Mouse (Mus musculus): Measurements from ENCODE around the gene Rab3c.

Gene Rab3c

DNA sequence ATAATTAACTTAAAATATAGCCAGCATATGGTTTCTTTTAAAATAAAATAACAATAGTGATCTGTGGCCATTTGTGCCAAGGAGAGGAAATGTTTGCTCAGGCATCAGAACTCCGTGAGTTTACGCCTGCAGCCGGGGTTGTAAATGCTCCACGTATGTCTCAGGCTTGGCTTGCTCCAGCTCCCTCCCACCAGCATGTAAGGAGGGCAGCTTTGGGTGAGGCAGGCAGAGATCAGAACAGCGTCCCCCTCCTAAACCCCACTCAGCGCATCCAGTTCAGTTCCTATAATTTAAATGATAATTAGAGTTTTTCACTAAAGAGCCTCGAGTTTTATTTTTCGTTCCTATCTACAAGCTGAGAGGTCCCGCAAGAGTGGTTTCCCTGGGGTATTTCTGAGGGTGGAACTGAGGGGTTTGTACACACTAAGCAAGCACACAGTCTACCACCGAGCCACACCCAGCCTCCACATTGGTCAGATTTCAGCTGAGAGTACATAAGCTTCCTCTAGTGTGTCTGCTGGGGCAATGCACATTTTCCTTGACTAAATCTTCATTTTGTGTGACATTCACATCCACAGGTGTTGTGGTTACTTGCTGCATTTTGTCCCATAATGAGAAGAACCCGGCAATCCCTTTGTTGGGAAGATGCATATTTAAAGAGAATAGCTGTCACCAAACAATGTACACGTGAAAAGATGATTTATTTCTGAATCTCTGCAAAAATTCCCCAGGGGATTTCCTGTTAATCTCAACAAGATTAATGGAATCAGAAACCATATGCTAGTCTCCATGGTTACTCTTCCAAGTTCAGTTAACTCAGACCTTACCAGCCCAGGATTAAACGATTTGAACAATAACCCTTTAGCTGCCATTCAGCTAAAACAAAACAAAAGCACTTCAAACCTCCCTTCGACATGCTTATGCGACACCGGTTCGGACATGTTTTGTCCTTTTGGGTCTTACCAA, 186.8 kb downstream of the Rab3c start:
- 46% methylated on average over 17 of the region's 17 CpGs for WGBS

DNA sequence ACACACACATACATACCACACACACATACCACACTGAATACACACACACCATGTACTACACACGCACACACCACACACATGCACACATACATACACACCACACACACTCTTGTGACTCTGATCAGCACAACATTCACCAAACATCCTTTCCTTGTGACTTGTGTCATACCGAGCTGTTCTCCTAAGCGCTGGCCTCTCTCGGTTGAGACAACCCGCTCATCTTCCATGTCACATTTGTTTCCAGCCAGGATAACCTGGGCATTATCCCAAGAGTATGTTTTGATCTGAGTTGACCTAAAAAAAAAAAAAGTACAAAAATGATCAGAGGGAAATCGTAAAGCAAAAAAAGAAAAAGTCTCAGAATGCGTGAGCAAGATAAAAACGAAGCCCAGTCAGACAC, 196.8 kb downstream of the Rab3c start:
- 91% methylated on average over 8 of the region's 8 CpGs for WGBS

DNA sequence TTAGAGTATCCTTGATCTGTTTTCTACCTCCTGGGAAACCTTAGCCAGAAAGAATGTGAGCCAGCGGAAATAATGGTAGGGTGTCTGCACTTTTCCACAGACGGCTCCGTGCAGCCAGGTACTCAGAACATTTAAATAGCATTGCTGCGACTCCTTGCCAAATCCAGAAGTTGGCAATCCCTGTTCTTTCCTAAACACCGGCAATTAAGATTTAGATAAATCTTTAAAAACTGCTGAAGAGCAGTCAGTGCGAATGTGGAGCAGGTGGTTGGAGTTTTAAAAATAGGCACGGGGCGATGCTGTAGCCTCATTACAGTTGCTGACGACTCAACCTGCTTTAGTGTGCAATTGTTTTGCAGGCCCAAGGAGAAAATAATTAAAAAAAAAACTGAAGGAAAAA, 205.2 kb downstream of the Rab3c start:
- 50% methylated on average over 9 of the region's 9 CpGs for WGBS

DNA sequence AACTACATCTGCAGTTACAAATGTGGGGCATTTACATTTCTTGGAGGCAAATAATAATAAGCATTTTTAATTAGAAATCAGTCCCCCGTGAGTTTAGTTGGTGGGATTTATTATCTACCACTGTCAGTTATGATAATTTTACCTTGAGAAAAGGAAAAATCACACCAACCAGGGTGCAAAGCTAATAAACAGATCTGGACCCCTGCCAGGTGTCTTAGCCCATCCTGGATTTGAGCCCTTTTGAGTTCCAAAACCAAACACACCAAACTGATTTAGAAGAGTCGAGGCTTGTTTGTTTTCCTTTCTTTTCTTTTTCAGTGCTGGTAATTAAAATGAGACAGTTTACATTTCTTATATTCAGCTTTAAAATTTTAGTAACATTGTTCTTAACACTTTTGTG, 206.6 kb downstream of the Rab3c start:
- WGBS, result 66% methylated on average over 2 of the region's 2 CpGs

DNA sequence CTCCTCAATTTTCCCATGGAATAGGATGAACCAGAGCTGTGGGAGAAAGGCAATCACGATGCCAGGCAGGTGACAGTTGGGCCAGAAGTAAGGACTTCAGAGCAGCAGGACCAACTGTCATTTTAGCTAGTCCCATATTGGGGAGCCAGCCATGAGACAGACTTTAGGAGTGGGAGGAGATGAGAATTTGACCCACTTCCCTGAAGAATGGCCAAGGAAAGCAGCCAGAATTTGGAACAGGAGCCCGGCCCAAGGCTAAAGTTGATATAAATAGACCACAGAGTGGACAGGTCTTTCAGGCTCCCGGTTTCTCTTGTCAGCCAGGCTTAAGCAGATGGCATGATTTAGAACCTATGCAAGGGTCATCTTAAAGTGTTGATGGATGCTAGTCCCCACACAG, 213.6 kb downstream of the Rab3c start:
- 40% methylated on average over 3 of the region's 3 CpGs for WGBS

DNA sequence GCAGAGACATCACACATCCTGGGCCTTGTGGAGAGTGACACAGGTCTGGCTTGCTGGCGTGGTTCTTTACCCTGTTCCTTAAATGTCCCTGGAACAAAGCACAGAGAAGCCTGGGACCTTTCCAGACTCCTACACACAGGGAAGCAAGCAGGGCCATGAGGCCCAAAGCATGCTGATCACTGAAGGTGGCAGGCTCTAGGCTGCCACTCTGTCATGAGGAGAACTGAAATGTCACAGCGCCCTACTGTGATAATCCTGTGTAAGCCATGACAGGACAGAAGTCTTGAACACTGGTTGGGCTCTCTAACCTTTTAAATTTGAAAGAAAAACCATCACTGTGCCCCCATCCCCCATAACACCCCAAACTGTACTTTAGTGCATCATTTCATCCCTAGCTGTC, 214.1 kb downstream of the Rab3c start:
- 76% methylated on average over 2 of the region's 2 CpGs for WGBS

DNA sequence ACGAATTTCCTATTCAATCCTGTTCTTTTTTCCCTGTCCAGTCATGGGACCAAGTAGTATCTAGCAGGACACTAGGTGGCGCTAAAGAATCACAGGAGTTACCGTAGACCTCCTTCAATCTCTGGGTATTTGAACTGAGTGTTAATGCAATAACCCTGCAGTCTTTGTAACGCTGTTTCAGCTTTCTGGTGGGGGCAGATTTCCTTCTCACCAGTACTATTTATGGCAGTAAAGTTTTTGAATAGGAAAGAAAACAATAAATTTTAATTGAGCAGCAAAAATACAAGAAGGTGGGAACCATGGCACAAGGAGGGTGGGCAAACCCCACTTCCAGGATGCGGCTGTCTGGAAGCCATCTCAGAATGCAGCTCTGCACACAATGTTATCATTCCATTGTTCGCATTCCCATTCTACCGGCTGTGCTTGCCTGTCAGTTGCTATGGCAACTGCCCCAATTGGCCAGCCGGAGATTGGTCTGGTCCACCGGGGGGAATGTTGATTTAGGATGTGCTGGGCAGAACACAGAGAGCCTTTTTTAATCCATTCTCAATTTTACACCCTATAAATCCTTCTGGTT, 217.9 kb downstream of the Rab3c start:
- 6% methylated on average over 9 of the region's 9 CpGs for WGBS

DNA sequence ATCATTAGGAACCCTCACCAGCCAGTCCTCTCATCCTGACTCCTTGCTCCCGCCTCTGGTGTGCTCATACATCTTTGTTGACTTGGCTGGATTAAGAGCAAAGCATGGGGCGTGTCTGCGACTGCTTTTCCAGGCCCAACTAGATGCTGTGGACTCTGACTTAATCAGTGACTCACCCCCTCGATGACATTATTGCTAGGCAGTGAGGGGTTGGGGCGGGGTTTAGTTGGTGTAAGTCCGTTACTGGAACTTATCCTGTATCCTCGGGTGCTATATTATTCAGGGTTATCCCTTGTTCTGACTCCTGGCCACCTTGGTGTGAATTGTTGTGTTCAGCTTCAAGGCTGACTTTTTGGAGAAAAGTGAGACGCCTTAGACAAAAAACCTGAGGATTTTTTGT, 218.5 kb downstream of the Rab3c start:
- 60% methylated on average over 8 of the region's 8 CpGs for WGBS

DNA sequence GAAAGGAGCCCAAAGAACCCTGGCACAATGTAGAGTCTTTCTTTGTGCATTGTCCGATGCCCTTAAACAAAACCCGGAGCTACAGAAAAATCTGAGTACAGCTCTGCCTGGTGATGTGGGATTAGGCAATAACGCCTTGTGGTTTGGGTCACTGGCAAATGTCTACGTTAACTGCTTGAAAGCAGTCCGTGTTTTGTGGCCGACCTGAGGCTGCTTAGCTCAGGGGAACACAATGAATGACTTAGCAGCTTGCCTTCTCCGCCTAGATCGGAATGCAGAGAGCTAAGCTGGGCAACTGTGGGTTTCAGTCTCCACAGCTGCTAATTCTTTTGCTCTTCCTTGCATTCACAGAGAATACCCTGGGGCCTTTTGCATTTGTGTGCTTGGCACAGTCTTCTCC, 226.3 kb downstream of the Rab3c start:
- 66% methylated on average over 8 of the region's 8 CpGs for WGBS

DNA sequence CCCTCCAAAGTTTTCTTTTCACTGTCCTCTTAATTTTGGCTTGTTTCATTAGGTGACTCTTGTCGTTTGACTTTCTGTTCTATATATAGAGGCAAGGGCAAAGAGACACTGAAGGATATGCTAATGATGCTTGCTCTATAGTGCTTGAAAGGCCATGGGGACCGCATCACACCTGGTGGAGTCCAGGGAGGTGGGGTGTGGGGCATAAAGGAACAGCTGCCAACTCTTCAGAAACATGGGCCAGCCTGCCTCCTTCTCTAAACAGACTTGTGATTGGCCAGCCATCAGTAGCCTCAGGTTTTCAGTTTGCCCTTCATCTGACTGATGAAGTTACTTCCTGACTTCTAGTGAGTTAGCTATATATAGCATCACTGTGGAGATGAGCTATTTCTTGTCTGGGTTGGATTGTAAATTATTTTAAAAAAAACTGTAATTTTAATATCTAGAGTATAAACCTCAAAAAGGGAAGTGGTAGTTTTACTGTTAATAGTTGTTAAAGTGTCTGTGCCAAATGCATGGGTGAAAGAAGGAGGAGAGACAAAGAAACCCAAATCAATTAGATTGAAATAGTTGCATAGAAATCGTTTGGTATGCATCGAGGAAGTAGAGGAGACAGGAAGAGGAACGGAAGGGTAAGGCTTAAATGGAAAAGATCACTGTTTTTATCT, 231.9 kb downstream of the Rab3c start:
- WGBS, result 53% methylated on average over 5 of the region's 5 CpGs

DNA sequence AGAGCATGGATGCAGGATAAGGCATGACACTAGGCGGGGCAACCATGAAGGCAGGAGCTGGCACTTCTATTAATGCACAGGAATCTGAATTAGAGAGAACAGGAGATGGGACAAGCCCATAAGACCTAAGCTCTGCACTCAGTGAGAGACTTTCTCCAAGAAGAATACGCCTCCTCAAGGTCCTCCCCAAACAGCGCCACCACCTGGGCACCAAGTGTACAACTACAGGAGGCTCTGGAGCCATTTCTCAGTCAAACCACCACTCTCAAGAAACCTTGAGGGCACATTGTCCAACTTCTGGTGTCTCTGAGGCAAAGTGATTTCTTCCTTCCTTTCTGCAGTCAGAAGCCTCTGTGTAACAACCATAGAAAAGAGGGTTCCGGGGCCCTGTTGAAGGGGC, 236.4 kb downstream of the Rab3c start:
- WGBS, result 76% methylated on average over 4 of the region's 4 CpGs

DNA sequence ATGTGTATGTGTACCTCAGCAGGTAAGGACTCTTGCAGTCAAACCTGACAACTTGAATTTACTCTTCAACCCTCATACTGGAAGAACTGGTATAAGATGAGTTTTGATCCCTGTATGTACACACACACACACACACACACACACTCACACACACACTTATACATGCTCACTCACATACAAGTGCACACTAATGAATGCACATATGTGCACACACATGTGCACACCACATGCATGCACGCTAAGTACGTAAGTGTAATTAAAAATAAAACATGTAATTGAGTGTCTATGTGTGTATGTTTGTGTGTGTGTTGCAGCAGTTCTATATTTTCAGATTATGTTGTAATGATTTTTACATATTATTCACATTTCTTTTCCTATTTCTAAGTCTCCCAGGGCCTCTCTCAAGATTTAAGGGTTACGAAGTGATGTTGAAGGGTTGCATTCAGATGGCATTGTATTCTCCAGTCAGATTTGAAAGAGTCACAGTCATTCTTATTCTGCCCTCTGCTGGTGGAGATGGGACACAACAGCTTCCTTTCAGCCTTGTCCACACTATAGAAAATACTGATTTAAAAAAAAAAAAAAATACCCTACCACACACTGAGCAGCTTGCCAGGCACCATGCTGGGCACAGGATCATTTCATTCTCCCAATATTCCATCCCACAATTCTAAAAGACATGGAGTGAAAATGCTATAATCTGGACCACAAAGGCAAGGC, 240.9 kb downstream of the Rab3c start:
- WGBS, result 75% methylated on average over 3 of the region's 3 CpGs

DNA sequence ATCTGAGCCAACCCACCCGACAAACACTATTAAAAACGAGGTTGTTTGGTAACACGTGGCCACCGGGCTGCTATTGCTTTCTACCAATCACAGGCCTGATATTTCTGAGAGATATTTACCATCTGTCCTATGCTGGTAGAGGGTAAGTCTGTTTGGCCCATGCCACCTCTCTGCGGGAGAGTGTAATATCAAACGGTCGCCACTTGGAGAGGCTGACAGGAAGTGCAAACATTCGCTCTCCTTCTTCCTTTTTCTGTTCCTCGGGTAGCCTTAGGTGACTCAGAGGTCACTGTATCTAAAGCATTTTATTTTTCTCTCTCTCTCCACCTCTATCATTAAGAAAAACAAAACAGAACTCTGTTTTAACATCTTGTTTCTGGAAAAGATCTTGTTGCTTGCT, 241.6 kb downstream of the Rab3c start:
- 72% methylated on average over 9 of the region's 9 CpGs for WGBS

DNA sequence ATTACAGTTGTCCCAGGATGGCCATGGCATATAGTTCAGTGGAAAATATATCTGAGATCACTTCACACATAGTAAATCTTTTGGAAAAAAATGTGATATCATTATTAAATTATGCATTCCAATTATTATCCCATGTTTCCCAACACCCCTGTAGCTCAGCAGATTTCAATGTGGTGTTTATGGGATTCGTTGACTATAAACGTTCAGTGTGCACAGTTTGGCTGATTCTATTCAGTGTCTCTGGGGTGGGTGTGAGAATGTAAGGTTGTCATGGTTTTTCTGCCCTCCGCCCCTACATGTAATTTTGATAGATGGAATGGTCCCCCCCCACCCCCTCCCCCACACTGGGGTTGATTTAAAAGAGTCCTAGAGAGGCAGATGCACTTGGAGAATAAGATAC, 242.3 kb downstream of the Rab3c start:
- WGBS, result 86% methylated on average over 3 of the region's 3 CpGs

DNA sequence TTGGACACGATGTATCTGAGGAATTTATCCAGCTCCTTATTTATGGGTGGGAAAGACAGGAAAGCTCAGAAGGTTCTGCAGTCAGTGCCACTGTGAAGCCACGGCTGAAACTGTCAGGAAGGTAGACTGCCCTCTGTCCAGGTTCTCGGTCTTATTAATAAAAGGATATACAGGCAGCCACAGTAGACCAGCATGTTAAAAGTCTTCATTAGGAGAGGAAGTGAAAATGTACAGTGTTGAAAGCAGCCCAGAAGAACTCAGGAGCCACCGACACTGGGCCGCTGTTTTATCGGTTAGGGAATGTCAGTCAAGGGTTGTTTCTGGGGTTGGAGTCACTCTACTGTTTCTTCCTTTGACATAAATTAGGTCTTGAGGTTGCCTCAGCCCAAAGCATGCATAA, 245.9 kb downstream of the Rab3c start:
- 85% methylated on average over 6 of the region's 6 CpGs for WGBS

DNA sequence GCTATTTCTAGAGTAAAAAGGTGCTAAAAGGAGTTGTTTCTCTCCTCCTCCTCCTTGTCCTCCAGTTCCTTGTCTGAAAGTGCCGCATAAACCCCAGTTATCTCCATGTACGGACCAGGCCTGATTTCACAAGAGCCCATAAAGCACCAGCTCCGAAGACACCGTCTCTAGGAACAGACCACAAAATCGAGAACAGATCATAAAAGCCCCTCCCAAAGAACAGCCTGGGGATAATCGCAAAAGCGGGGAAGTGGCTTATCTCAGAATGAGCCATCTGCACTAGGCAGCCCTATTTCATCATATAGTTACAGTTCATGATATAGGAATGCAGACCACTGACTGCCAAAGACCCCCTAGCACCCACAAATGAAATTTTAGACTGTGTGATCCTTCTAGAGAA, 246.8 kb downstream of the Rab3c start:
- 87% methylated on average over 7 of the region's 7 CpGs for WGBS

DNA sequence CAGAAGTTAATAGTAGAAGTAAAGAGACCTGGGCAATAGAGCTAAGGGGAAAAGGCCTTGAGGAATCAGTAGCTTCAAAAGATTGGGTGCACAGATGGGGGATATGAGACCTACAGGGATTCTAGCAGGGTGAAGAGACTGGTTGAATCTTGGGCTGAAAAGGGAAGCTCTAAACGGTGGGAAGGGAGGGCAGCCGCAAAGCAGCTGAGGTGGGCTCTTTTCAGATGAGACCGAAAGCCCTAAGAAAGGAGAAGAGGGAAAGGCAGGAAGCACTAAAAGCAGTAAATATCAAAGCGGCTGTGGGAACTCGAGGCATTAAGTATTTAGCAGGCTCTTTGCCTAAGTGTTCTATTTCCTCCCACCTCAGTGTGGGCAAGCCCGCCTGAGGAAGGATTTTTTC, 248.9 kb downstream of the Rab3c start:
- WGBS, result 38% methylated on average over 6 of the region's 6 CpGs

DNA sequence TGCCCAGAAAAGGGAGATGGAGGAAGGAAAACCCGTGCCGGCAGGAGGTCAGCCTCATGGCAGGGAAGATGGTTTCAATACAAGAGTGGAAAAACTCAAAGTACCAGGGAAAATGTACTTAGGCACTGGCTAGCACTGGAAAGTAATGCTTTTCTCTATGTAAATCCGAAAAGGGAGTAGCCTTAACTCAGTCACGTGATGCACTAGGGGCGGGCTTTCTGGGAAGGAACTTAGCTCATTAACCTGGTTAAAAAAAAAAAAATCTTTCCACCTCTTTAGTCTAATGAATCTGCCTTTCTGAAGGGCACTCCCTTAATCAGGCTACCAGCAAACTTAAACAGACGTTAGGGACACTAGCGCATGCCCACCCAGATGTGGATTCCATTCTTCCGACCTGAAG, 249.7 kb downstream of the Rab3c start:
- 78% methylated on average over 8 of the region's 8 CpGs for WGBS

DNA sequence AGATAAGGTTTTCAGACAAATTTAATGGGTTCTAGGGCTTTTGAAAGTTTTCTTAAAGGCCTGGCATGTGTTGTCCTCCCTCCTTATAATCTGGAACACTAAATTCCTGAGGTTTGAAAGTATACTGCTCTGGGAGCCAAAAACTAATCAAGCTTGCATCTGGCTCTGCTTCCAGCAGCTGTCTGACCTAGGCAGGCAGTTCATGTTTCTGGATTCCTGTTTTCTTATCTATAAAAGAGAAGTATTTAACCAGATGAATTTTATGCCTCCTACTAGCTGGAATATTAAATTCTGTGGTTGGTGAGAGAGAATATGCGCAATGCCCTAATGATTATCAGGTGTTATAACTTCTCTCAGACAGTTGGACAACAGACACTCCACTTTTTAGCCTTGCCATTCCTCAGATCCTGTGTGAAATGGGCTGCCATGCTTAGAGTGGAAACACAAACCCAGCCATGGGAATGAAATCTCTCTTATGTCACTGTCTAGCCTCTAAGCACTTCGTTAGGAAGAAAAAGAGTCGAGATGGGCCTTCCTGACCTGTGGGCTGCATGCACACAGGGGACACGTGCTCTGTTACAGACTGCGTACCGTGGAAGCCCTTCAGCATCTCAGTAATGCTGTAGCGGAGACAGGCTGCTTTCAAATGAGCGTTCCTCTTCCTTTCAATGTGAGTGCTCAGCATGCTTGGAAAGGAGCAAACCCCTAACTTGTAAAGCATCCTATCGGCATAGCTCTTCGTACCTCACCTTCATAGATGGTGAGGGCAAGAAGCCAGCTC, 256.2 kb downstream of the Rab3c start:
- 83% methylated on average over 10 of the region's 10 CpGs for WGBS

DNA sequence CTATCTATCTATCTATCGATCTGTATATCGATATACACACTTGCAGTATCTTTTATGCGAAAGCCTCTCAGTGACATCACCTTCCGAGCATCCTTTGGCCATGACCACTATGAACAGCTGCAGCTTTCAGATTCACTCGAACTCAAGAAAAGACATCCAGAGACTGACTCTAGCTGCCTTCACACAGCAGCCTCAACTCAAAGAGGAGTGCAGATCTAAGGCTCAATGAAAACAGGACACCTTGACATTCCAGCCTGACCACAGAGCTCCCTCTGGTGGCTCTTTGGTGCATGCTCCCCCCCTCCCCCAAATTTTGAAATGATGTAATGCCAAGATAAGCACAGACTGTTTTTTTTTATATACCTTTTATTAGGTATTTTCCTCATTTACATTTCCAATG, 257.8 kb downstream of the Rab3c start:
- WGBS, result 82% methylated on average over 5 of the region's 5 CpGs

DNA sequence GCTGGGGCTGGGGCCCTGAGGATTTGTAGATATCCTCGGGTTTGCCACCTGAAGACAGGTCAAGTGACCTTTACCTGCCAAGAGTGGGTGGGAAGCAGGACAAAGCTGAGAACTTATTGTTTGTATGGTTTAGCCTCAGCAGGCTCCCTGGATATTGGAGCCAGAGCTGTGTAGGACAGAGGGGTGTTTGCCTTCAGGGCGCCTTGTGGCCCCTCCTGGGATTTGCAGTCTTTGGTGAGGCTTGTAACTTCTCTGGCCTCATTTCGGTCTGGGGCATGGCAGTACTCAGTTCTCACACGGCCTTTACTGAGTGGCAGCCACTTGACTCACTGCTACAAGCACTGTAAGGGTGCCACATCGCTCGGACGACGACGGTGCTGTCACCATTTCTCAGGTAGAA, 261.0 kb downstream of the Rab3c start:
- WGBS, result 73% methylated on average over 9 of the region's 9 CpGs
